Mouse (Mus musculus) fat pad, adult 2 months (tissue): Measurements from ENCODE around the gene Defb36.

Experiments
- DNase-seq: peaks from one replicate; pipeline ENCODE4 v3.0.0-alpha.2; 2011; ENCODE audit warnings: low read depth, low spot score; ENCODE audit errors: extremely low read depth

Gene Defb36

GRCm38 (mm10) chr2:152661163-152661562 lies 57.0 kb downstream of the Defb36 start:
- no peak for DNase-seq
